Mouse (Mus musculus): ENCODE measurements at regions not wholly inside any gene's neighbourhood (a gene's known extent, or its start where the extent isn't known, plus 50 kb on each side); places are given as distances from the start of the nearest gene placed in this dataset.

GRCm38 (mm10) chr17:68057264-68057663 lies 53.3 kb upstream of the Arhgap28 start:
- ATAC-seq (replicated peaks; ENCODE audit: low FRiP score, low TSS enrichment, poor library complexity, severe bottlenecking): no peak

GRCm38 (mm10) chr17:68060455-68060854 lies 56.5 kb upstream of the Arhgap28 start:
- ATAC-seq (replicated peaks; ENCODE audit: low FRiP score, low TSS enrichment, poor library complexity, severe bottlenecking): no peak

GRCm38 (mm10) chr17:68065751-68066150 lies 61.8 kb upstream of the Arhgap28 start:
- ATAC-seq (replicated peaks; ENCODE audit: low FRiP score, low TSS enrichment, poor library complexity, severe bottlenecking): no peak

- ATAC-seq (replicated peaks; ENCODE audit: low FRiP score, low TSS enrichment, poor library complexity, severe bottlenecking): no peak
These were observed 62.3 kb upstream of the Arhgap28 start for GRCm38 (mm10) chr17:68066204-68066603.

- no peak for ATAC-seq (replicated peaks; ENCODE audit: low FRiP score, low TSS enrichment, poor library complexity, severe bottlenecking)
These were observed 65.1 kb upstream of the Arhgap28 start for GRCm38 (mm10) chr17:68069008-68069407.

GRCm38 (mm10) chr17:68069484-68069883 lies 65.6 kb upstream of the Arhgap28 start:
- ATAC-seq (replicated peaks; ENCODE audit: low FRiP score, low TSS enrichment, poor library complexity, severe bottlenecking): no peak

- no peak for ATAC-seq (replicated peaks; ENCODE audit: low FRiP score, low TSS enrichment, poor library complexity, severe bottlenecking)
These were observed 67.6 kb upstream of the Arhgap28 start for GRCm38 (mm10) chr17:68071472-68071871.

- no peak for ATAC-seq (replicated peaks; ENCODE audit: low FRiP score, low TSS enrichment, poor library complexity, severe bottlenecking)
These were observed 71.8 kb upstream of the Arhgap28 start for GRCm38 (mm10) chr17:68075712-68076111.

GRCm38 (mm10) chr17:68078709-68079108 lies 74.8 kb upstream of the Arhgap28 start:
- no peak for ATAC-seq (replicated peaks; ENCODE audit: low FRiP score, low TSS enrichment, poor library complexity, severe bottlenecking)

GRCm38 (mm10) chr17:68084446-68084845 lies 80.5 kb upstream of the Arhgap28 start:
- no peak for ATAC-seq (replicated peaks; ENCODE audit: low FRiP score, low TSS enrichment, poor library complexity, severe bottlenecking)

GRCm38 (mm10) chr17:68087149-68087548 lies 83.2 kb upstream of the Arhgap28 start:
- ATAC-seq (replicated peaks; ENCODE audit: low FRiP score, low TSS enrichment, poor library complexity, severe bottlenecking): no peak

- no peak for ATAC-seq (replicated peaks; ENCODE audit: low FRiP score, low TSS enrichment, poor library complexity, severe bottlenecking)
These were observed 85.3 kb upstream of the Arhgap28 start for GRCm38 (mm10) chr17:68089179-68089578.

- ATAC-seq (replicated peaks; ENCODE audit: low FRiP score, low TSS enrichment, poor library complexity, severe bottlenecking): no peak
These were observed 85.9 kb upstream of the Arhgap28 start for GRCm38 (mm10) chr17:68089830-68090229.

GRCm38 (mm10) chr17:68096982-68097381 lies 93.1 kb upstream of the Arhgap28 start:
- no peak for ATAC-seq (replicated peaks; ENCODE audit: low FRiP score, low TSS enrichment, poor library complexity, severe bottlenecking)

GRCm38 (mm10) chr17:68097436-68097835 lies 93.5 kb upstream of the Arhgap28 start:
- ATAC-seq (replicated peaks; ENCODE audit: low FRiP score, low TSS enrichment, poor library complexity, severe bottlenecking): no peak

GRCm38 (mm10) chr17:68100093-68100492 lies 96.2 kb upstream of the Arhgap28 start:
- no peak for ATAC-seq (replicated peaks; ENCODE audit: low FRiP score, low TSS enrichment, poor library complexity, severe bottlenecking)

GRCm38 (mm10) chr17:68103346-68103745 lies 99.4 kb upstream of the Arhgap28 start:
- no peak for ATAC-seq (replicated peaks; ENCODE audit: low FRiP score, low TSS enrichment, poor library complexity, severe bottlenecking)

GRCm38 (mm10) chr17:68106366-68106765 lies 102.4 kb upstream of the Arhgap28 start:
- no peak for ATAC-seq (replicated peaks; ENCODE audit: low FRiP score, low TSS enrichment, poor library complexity, severe bottlenecking)

GRCm38 (mm10) chr17:68107875-68108274 lies 104.0 kb upstream of the Arhgap28 start:
- ATAC-seq (replicated peaks; ENCODE audit: low FRiP score, low TSS enrichment, poor library complexity, severe bottlenecking): no peak

GRCm38 (mm10) chr17:68111834-68112473 lies 108.0 kb upstream of the Arhgap28 start:
- no peak for ATAC-seq (replicated peaks; ENCODE audit: low FRiP score, low TSS enrichment, poor library complexity, severe bottlenecking)

- ATAC-seq (replicated peaks; ENCODE audit: low FRiP score, low TSS enrichment, poor library complexity, severe bottlenecking): no peak
These were observed 108.9 kb upstream of the Arhgap28 start for GRCm38 (mm10) chr17:68112763-68113330.
